Mouse (Mus musculus): ENCODE results near the gene Scgb1a1. TPM values are rescaled to one million over a fixed set of nuclear protein-coding genes. Genes with fewer than 3 reads are reported as not detected.
A peak's percentile ranks its signal among the peaks of the same experiment; 100 is the strongest.
"Not testable (repeated sequence)": the region's sequence is repeated elsewhere in the genome, so short reads cannot be mapped to it uniquely, and the experiment has no call there.

Gene Scgb1a1
- total RNA-seq (2021): not detected

DNA sequence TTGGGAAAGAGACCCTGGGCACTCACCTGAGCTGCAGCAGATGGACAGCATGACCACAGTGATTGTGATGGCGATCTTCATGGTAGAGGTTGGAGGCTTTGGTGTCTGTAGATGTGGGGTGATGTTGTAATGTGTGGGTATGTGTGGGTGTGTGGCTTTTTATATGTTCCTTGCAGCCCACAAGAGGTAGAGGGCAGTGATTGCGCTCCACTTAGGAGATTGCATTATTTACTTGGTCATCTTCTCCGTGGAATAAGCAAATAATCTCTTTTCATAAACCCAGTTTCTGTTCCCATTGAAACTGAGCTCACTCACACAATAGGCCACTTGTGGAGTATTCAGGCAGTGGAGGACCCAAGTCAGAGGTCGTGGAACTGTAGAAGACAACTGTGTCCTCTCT is at the start of gene Scgb1a1:
TSS of gene Scgb1a1 (minus strand) at position 138 of the 400 bp plus-strand sequence.
- DNase-seq (ENCODE audit: extremely low spot score in 1 of 2, low spot score in 1 of 2): no peak

DNA sequence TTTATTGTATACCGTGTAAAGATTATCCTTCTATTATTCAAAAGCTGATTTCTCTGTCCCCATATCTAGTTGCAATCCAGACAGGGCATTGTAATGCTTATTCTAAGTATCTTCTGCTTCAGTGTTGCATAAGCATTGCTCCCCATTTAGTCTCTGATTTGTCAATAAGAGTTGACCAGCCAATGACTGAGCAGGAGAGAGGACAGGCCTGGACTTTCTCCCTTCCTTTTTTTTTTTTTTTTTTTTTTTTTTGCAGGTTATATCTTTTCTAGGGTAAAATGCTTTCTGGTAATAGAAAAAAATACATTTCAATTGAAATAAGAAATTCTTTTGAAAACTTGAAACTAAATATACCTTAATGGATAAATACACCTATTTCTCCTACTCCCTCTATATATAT is 49.4 kb upstream of the Scgb1a1 start:
- no peak for DNase-seq (ENCODE audit: extremely low spot score in 1 of 2, low spot score in 1 of 2)

DNA sequence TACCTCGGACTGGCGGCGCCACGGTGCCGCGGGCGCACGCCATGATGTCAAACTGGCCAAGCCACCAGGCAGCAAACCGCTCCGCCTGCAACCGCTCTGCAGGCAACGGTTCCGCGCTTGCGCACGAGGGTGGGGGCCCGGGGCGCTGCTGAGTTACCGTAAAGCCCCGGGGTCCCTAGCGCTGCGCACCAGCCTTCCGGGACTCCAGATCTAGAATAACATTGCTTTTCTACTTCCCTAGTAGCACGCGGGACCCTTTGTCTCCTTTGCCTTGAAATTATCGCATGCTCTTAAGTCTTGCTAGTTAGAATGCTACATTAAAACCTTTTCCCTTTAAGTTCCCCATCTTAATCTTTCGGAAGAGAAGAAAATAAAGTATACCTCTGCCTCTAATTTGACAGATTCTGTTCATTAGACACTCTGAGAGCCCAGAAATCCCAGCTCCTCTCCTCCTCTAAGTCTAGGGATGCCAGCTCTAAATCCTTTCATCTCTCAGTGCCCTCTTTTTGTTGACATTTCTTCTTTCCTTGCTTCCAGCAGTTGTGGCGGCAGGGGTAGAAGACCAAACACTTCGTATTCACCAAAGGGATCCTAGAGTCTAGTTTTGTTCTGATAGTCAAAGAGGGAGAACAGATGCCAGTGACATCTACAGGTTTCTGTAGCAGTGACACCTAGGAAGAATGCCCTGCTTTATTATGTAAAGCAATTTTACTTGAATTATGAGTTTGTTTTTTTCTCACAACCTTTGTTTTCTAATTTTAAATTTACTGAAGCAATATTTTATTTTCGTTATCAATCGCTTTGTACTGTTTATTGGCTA is 48.0 kb upstream of the Scgb1a1 start, which contains the start of gene Asrgl1:
TSS of gene Asrgl1 (minus strand) at position 125 of the 820 bp plus-strand sequence.
- DNase-seq (ENCODE audit: extremely low spot score in 1 of 2, low spot score in 1 of 2): peak; percentile 88 to 91

DNA sequence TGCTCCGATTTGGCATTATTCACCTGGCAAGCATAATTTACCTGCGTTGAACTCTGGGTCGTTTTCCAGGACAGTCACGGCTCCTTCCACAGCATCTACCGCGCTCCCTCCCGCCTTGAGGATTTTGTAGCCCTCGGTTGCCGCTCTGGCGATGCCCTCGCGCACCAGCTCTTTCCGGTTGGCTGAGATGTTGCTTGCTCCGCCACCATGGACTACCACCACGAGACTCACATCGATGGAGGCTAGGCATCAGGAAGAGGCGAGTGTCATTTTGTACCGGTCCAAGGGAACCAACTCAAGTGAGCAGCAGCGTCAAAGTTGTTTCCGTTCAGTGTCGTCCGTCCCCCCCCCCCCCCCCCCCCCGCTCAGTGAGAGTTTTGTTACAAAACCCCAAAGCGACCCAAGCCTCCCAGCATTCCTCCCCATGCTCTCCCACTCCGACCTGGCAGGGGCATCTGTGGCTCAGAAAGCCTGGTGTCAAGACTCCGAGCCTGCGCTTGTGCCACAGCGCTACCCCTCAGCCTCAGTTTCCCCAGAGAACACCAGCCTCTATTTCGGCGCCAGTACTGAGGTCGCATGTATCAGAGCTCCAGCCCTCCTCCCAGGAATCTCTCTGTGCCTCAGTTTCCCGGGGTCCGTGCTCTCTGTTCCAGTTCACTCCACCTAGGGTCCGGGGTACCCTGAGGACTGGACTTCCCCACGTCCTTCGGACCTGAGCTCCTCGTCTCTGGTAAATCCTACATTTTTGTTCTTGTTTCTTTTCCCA is 47.2 kb upstream of the Scgb1a1 start:
- DNase-seq (ENCODE audit: extremely low spot score in 1 of 2, low spot score in 1 of 2): no peak

DNA sequence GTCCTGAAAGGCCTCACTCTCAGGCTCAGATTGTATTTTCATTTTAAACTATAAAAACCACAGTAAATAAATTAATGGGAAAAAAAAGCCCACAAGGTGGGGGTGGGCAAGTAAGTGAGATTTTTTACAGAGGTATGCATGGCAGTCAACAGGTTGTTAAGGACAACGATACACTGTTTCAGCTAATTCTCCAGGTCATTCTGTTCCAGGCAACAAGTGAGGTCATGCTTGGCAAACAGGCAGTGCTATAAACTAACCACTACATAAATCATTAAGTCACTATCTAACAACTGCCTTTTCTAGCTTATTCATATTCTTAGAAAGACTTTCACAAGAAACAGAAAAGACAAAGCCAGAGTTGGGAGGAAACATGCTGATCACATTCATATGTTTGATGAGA is 42.2 kb upstream of the Scgb1a1 start:
- DNase-seq (ENCODE audit: extremely low spot score in 1 of 2, low spot score in 1 of 2): no peak

DNA sequence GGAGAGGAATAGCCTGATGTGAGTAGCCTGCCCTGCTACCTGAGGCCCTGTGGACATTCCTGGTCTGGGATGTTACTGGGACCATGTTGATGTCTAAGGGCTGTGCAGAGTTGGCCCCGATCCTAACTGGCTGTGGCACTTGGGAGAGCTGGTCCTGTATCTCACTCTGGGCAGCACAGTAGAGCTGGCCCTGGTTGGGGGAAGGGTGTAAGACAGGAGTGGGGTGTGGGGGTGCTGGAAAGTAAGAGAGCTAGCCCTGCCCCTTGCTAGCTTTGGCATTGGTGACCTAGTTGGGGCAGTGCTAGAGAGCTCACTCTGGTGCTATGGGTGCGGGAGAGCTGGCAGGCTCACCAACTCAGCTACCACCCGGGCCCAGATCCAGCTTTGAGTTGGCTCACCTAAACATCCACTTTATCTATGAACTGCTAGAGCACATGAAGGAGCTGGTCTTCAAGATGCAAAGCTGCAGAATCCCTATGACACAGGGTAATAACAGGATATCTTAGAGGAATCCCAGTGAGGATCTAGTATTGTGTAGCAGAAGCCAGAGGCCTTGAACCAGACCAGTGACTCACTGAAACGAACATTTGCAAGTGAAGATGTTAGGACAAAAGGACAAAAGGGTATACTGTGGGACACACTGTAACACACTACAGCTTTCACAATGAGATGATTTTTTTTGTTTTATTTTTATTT is 40.9 kb upstream of the Scgb1a1 start:
- no peak for DNase-seq (ENCODE audit: extremely low spot score in 1 of 2, low spot score in 1 of 2)

DNA sequence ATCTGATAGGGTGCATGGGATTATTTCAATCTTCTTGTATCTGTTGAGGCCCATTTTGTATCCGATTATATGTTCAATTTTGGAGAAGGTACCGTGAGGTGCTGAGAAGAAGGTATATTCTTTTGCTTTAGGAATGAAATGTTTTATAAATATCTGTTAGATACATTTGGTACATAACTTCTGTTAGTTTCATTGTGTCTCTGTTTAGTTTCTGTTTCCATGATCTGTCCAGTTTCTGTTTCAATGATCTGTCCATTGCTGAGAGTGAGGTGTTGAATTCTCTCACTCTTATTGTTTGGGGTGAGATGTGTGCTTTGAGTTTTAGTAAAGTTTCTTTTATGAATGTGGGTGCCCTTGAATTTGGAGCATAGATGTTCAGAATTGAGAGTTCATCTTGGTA is 36.2 kb upstream of the Scgb1a1 start:
- not testable (repeated sequence) for DNase-seq (ENCODE audit: extremely low spot score in 1 of 2, low spot score in 1 of 2)

DNA sequence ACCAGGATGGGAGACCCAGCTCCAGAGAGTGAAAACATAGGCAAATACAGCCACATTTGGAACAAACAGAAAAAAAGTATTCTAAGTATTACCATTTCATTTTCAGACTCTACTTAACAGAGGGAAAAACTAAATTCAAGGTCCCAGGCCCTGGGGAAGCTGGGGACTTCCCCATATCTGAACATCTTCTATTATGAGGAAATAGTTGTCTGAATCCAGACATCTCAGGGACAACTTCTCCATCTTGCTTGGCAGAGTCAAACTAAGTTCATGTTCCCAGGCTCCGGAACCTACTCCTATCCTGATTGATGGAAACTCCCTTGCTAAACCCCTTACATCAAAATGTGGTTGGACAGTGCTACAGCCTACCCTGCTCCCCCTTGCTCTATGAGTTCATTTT is 34.6 kb upstream of the Scgb1a1 start:
- no peak for DNase-seq (ENCODE audit: extremely low spot score in 1 of 2, low spot score in 1 of 2)

DNA sequence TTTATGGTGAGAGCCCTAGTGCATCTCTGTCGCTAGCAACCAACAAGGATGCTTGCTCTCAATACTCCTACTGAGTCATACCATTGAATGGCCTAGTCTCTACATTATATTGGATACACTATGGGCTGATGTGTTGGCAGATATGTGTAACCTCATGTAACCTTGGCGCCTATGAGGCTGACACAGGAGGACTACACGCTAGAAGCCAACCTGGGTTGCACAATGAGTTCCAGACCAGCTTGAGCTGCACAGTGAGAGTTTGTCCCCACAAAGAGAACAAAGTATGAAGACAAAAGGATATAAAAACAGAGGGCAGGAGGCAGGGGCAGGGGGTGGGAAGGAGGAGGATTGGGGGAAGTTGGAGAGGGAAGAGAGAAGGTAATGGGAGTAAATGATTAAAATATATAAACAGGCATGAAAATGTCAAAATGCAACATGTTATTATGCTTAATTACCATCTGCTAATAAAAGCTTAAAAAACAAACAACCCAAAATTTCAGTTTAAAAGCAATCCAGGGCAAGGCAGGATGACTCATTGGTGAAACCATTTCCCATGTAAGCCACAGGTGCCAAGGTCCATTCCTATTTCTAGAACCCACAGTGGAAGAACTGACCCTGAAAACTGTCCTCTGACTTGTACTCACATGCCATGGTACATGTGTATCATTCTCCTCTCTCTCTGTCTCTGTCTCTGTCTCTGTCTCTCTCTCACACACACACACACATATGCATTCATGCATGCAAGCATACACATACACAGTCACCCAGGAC is 32.1 kb upstream of the Scgb1a1 start:
- no peak for DNase-seq (ENCODE audit: extremely low spot score in 1 of 2, low spot score in 1 of 2)

DNA sequence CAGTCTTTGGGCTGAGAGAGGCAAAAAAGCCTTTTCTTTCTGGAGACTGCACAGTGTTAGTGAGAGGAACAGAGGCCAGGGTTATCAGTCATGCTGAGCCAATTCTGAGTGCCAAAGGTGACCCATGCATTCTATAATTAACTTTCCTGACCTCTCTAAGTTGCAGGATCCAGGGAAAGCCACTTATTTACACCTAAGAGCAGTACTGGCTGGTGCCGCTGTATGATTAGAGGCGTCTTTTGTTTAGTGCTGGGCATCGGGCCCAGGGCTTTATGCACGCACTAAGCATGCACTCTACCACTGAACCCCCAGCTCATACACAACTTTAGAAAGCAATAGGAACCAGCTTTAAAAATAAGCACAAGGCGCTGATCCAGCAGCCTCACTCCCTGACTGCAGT is 29.5 kb upstream of the Scgb1a1 start:
- DNase-seq (ENCODE audit: extremely low spot score in 1 of 2, low spot score in 1 of 2): no peak

DNA sequence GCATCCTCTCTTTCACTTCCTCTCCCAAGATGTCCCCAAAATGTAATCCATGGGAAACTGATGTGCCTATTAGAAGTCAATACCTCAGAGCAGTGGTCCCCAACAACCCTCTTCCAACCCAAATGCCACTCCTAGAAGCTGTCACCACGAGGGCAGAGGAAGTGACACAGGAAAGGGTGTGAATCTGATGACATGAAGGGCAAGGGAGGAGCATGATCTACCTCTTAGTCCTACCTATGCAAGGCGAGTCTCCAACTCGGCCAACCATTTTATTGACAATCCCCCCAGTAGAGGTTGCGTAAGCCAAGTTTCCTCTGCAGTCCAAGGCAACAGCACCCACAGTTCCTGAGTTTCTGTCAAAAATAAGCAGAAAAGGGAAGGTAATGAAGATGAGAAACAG is 28.5 kb upstream of the Scgb1a1 start:
- no peak for DNase-seq (ENCODE audit: extremely low spot score in 1 of 2, low spot score in 1 of 2)

DNA sequence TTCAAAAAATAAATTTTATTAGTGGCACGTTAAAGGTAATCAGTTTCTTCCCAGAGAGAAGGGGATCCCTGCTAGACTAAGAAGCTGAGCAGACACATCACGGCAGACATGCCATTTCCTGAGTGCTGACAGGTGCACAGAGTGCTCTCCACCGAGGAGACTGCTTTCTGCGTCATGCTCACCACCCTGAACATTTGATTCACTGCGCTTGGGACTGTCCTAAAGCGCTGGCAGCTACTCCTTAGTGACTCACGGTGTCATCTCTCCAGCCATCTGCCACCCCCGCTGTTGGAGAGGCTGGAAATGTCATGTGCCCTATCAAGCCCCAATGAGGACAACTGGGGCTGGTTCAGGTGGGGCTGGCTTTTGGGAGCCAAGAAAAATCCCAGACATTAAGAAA is 24.3 kb upstream of the Scgb1a1 start:
- DNase-seq (ENCODE audit: extremely low spot score in 1 of 2, low spot score in 1 of 2): no peak

DNA sequence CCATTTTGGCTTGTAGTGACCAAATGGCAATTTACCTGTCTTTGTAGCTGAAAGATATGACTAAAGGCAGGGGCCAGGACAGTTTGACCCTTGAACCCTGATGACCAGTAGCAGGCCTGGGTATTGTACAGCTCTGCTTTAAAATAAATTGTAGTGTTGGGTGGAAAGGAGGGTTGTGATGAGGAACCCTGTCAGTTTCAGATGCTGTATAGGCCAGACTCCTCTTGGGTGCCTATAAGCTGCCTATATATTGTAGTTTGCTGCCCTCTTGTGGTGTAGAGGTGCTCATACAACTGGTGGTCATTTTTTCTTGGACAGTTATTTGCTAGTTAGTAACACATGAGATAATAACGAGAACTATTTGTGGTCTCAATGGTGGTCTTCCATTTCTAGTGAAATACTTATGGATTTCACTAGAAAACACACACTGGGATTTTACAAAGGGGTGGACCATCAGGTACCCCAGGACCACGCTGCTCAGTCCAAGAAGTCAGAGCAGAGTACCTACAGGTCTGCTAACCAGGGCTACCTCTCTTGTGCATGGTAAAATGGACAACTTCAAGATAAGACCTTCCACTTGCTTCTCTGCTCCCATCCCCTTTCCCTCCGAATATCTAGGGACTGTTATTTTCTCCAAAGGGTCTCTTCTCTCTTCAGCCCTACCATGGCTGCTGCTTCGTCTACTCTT is 22.6 kb upstream of the Scgb1a1 start:
- DNase-seq (ENCODE audit: extremely low spot score in 1 of 2, low spot score in 1 of 2): no peak

DNA sequence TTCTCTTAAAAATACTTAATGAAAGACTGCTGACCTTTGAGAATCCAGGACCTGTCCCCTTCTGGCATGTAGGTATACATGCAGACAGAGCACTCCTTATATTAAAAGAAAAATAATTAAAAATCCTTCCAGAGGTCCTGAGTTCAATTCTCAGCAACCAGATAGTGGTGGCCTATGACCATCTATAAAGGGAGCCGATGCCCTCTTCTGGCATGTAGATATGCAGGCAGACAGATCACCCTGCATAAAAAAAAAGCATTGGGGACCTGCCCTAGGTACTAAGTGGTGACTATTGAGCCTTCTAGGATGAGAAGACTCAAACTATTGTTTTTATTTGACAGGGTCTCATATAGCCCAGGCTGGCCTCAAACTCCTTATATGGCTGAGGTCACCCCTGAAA is 20.8 kb upstream of the Scgb1a1 start:
- DNase-seq (ENCODE audit: extremely low spot score in 1 of 2, low spot score in 1 of 2): no peak

DNA sequence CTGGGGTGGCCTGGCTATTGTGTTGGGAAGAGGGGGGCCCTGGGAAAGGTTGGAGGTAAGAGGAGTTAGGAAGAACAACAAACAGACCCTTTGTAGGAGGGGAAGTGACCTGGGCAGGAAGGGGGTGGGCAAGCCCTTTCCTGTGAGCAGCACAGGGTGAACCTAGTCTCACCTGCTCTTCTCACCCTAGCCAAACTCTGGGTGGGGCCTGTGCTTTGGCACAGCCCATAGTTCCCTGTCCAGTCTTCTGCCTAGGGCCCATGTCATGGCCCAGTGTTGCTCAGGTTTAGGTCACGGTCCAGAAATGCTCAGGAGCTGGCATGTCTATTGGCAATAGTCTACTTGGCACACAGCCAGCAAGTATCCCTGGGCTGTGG is 19.6 kb upstream of the Scgb1a1 start:
- DNase-seq (ENCODE audit: extremely low spot score in 1 of 2, low spot score in 1 of 2): no peak

DNA sequence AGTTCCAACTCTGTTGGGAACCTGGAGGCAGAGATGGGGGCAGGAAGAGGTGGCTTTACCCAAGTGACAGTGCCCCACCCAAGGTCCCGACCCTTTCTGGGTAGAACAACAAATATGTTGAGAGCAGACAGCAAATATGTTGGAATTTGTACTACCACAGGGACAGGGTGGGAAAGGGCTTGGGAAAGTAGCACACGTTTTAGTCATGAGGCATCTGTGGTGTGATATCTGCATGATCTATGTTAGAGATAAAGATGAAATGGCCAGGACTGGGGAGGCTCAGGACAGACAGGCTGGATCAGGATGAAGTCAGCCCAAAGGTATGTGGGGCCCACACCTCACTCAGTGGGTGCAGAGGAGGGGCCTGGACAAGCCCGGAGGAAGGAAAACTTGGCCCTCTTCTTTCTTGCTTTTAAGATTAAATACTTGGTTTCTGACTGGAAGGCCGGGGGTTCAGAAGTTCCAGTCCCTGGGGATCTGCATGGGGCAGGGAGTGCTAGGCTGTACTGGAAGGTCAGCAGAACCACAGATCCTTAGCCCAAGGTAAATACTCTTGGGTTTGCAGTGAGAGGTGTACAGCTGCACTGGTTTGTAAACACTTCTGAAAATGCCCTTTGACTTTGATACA is 19.1 kb upstream of the Scgb1a1 start:
- no peak for DNase-seq (ENCODE audit: extremely low spot score in 1 of 2, low spot score in 1 of 2)

DNA sequence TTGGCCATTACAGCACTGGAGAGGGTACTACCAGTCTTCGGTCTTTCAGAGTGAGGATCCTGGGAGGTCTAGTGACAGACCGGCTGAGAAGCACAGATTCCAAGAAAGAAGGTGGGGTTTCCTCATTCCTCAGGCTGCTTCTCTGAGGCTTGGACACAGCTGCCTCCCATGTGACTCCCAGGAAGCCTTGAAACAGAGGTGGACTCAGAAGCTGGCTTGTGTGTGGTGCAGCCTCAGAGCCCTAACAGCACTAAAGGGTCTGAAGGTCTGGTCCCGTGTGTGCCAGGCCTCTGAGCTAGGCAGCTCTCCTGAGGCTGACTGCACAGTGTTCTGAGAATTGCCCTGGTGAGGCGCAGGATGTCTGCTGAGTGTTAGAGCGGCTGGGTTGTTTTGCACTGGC is 18.3 kb upstream of the Scgb1a1 start:
- DNase-seq (ENCODE audit: extremely low spot score in 1 of 2, low spot score in 1 of 2): no peak

DNA sequence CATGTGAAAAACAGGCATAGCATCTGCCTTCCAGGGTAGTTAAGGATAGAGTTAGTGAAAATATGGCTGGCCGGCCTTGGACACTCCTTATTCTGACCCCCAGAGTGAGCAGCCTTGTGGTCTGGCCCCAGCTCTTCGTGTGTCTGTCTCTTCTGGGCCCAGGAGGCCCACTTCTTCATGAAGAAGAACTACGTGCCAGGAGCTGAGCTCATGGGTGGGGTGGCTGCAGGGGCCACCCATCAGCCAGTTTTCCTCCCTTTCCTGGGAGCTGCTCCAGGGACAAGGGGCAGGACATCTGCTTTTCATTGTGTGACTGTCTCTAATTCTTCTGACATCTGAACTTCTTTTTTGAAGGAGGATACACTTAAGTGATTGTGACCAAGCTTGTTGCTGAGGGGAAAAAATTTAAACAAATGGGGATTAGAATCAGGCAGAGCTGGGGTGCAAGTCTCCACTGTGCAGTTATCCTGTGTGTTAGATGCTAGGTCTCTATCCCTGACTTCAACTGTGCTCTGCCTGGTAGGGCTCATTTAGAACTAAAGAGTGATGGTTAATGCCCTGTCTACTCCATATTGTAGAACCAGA is 17.4 kb upstream of the Scgb1a1 start:
- DNase-seq (ENCODE audit: extremely low spot score in 1 of 2, low spot score in 1 of 2): no peak

DNA sequence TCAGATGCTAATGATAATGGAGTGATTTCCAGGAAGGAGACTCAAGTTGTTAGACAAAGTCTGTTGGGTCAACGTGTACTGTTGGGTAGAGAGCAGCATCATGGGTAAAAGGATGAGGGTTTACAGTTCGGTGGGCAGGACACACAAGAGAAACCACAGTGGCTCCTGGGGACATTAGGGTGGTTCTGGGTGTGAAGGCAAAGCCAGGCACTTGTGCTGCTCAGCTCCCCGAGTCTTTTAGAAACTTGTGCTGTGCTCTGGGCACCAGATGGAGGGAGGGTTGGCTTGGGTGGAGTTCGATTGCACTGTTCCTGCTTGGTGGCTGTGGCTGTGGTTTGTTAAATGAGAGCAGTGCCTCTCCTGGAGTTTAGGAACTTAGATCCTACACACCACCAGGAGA is 16.2 kb upstream of the Scgb1a1 start:
- no peak for DNase-seq (ENCODE audit: extremely low spot score in 1 of 2, low spot score in 1 of 2)
